Mouse (Mus musculus): ENCODE data around the gene Csf2rb2.

DNA sequence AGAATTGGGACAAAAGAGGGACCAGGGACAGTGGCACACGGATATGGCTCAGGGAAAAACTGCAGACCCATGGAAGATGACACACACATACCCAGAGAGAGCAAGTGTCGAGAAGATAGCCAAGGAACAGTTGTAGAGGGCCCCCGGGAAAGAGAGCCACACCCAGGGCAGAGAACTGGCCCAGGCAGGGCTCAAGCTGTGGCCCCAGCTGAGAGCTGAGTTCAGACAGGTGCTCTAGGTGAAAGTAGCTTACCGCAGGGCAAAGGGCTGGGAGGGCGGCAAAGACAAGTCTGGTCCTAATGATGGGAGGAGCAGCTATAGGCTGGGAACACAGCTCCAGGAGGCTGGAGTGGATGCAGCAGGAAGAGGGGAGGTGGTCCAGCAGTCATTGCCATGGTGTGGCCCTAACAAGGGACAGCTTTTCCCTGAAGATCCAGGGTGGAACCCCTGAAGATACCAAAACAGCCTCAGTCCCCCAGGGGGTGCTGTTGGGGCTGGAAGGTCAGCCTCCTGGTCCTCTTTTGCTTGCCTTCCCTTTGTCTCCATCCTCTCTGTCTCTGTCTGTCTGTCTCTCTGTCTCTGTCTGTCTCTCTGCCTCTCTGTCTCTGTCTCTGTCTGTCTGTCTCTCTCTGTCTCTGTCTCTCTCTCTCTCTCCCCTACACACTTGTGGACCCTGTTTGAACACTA is 70.6 kb downstream of the Csf2rb2 start:
- TF ChIP-seq CTCF (IDR thresholded peaks at IDR 0.05; ENCODE audit: borderline replicate concordance, control insufficient read depth, extremely low read depth, insufficient read depth, low read length, poor library complexity) (no peak), POLR2A (IDR thresholded peaks at IDR 0.05; ENCODE audit: control insufficient read depth, extremely low read depth, insufficient read depth, low read length, poor library complexity) (no peak)
